Mouse (Mus musculus): Measurements from ENCODE around the gene Hist1h2bc. TPM values are rescaled to one million over a fixed set of nuclear protein-coding genes. Genes with fewer than 3 reads are reported as not detected.

Hist1h2bc gene
- polyA plus RNA-seq, 1 experiment from 2014 or later, result 104 TPM

DNA sequence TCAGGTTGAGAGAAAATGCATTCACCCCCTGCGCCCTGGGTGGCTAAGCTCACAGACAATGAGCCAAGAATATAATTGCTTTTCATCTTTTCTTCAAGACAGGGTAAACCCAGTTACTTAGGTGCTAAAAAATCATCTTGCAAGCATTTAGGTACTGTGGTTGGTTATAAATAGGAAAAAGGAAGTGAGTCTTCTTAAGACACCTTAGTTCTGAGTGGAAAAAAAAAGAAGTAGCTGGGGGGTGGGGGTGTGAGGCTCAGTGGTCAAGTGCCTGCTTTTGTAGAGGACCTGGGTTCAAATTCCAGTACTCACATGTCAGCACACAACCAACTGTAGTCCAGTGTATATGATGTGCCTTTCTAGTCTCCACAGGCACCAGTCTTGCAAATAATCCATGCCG lies 5.0 kb downstream of the Hist1h2bc start:
- WGBS, result 89% methylated on average over 2 of the region's 2 CpGs
- Histone ChIP-seq H3K9ac (no peak overlapping the region), H3K4me3 (replicated peaks) (no peak overlapping the region), H3K27ac (no peak overlapping the region), H3K4me1 (no peaks in the 10 kb centered on the region), H3K4me2 (no peak overlapping the region), H3K9me3 (no peaks in the 10 kb centered on the region), H3K36me3 (no peaks in the 10 kb centered on the region), H3K27me3 (replicated peaks) (no peaks in the 10 kb centered on the region)
- ATAC-seq (ENCODE audit: insufficient read depth, low FRiP score, low read depth), result no peak

DNA sequence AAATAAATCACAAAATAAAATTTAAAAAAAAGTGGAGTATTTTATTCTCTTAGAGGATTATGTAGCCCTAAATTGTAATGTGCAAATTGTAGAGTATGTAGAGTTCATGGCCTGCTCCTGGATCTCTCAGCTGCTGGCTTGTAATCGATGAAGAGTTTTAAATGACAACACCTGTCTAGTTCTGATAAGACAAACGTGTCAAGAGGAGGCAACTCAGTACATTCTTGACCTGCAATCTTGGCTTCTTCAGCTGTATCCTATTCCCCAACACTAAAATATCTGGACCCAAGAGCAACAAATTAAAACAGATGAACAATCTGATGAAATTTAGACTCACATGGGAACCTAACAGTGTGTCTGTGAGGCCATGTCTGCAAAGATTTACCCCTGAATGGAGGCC lies 5.5 kb downstream of the Hist1h2bc start:
- no peak overlapping the region for H3K27ac ChIP-seq
- H3K4me3 ChIP-seq (replicated peaks), result no peak overlapping the region
- no peaks in the 10 kb centered on the region for H3K36me3 ChIP-seq
- H3K9ac ChIP-seq, result no peak overlapping the region
- WGBS, result 69% methylated on average over 2 of the region's 2 CpGs
- no peaks in the 10 kb centered on the region for H3K9me3 ChIP-seq
- no peak for ATAC-seq (ENCODE audit: insufficient read depth, low FRiP score, low read depth)
- H3K4me1 ChIP-seq, result no peaks in the 10 kb centered on the region
- no peaks in the 10 kb centered on the region for H3K27me3 ChIP-seq (replicated peaks)
- H3K4me2 ChIP-seq, result no peak overlapping the region

DNA sequence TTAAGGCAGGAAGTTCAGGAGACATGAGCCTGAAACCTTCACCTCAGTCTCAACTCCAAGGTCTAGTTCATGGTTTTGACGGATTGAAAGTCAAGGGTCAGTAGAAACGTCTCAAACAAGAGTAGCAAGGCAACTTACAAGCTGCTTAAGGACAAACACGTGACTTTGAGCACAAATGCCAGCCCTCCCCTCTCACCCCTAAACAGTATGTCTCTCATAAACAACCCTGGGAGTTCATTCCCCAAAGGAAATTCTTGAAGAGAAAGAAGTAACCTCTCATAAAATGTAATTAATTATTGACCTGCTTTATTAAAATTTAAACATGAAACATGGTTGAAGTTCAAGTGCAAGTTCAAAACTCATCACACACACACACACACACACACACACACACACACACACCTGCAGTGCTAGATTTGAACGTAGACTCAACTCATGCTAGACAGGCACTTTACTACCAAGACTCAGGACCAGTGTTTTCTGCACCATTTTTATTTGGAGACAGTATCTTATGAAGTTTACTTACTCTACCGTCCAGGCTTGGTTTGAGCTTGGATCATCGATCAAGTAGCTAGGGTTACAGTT lies 9.9 kb downstream of the Hist1h2bc start:
- Histone ChIP-seq H3K9ac (no peak overlapping the region), H3K27ac (no peak overlapping the region), H3K4me3 (replicated peaks) (no peak overlapping the region), H3K4me2 (no peak overlapping the region), H3K36me3 (no peaks in the 10 kb centered on the region), H3K4me1 (no peaks in the 10 kb centered on the region), H3K27me3 (replicated peaks) (no peaks in the 10 kb centered on the region), H3K9me3 (no peaks in the 10 kb centered on the region)
- no peak for ATAC-seq (ENCODE audit: insufficient read depth, low FRiP score, low read depth)
- 75% methylated on average over 6 of the region's 6 CpGs for WGBS

DNA sequence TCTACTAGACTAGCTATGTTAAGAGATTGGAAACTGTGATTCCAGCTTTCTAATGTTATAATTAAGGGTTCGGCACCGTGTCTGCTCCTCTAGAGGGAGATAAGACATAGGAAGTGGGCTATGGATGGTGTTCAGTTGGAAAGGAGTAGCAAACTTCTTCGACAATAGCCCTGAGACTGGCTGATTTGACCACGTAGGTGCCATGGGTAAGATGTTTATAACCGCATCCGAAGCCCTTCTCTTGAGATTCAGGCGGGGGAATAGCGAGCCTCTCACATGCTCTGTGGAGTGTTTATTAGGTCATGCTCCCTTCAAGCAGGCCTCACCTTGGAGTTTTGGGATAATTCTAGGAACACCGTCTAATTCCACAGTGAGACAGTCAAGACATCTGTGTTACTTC lies 11.0 kb downstream of the Hist1h2bc start:
- H3K4me1 ChIP-seq, result no peaks in the 10 kb centered on the region
- H3K9ac ChIP-seq, result no peak overlapping the region
- no peak overlapping the region for H3K27ac ChIP-seq
- H3K9me3 ChIP-seq, result no peaks in the 10 kb centered on the region
- 95% methylated on average over 9 of the region's 9 CpGs for WGBS
- no peaks in the 10 kb centered on the region for H3K27me3 ChIP-seq (replicated peaks)
- no peak overlapping the region for H3K4me2 ChIP-seq
- no peak overlapping the region for H3K4me3 ChIP-seq (replicated peaks)
- no peak for ATAC-seq (ENCODE audit: insufficient read depth, low FRiP score, low read depth)
- H3K36me3 ChIP-seq, result no peaks in the 10 kb centered on the region

DNA sequence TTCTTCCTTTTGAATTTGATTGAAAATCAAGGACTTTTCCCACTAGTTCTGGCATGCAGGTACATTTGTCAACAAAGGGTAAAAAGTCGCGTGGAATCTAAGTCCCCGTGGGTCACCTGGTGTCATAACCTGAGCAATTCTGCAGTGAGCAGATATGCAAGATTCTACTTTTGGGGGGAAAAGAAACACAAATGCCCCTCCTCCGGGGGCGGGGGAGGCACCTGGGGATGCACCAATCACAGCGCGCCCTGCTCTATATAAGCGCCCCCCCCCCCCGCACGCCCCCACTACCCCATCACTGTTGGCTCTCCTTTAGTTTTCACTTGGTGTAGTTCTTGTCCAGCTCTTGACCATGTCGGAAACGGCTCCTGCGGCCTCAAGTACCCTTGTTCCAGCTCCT lies 11.5 kb downstream of the Hist1h2bc start, which contains the start of gene Hist1h1t:
Hist1h1t (plus strand) TSS at position 301 of the 400 bp plus-strand sequence.
- Histone ChIP-seq H3K9ac (no peak within 1 kb of the TSS), H3K4me1 (no peaks in the 10 kb centered on the region), H3K4me2 (no peak within 1 kb of the TSS), H3K4me3 (replicated peaks) (no peak within 1 kb of the TSS), H3K36me3 (no peaks in the 10 kb centered on the region), H3K27me3 (replicated peaks) (no peaks in the 10 kb centered on the region), H3K27ac (no peak within 1 kb of the TSS), H3K9me3 (no peaks in the 10 kb centered on the region)
- WGBS, result 46% methylated on average over 13 of the region's 13 CpGs
- ATAC-seq (ENCODE audit: insufficient read depth, low FRiP score, low read depth), result no peak

DNA sequence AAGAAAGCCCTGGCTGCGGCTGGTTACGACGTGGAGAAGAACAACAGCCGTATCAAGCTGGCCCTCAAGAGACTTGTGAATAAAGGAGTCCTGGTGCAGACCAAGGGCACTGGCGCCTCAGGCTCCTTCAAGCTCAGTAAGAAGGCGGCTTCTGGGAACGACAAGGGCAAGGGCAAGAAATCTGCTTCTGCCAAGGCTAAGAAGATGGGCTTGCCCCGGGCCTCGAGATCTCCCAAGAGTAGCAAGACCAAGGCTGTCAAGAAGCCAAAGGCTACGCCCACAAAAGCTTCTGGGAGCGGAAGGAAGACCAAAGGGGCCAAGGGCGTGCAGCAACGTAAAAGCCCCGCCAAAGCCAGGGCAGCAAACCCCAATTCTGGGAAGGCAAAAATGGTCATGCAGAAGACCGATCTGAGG lies 12.1 kb downstream of the Hist1h2bc start:
- Histone ChIP-seq H3K27me3 (replicated peaks) (no peaks in the 10 kb centered on the region), H3K27ac (no peak overlapping the region), H3K36me3 (no peaks in the 10 kb centered on the region), H3K4me3 (replicated peaks) (no peak overlapping the region), H3K4me1 (peaks cover 3% of the 10 kb centered on the region; the same call in 1 of the 2 replicates), H3K4me2 (no peak overlapping the region), H3K9me3 (no peaks in the 10 kb centered on the region), H3K9ac (no peak overlapping the region)
- WGBS, result 60% methylated on average over 15 of the region's 15 CpGs
- no peak for ATAC-seq (ENCODE audit: insufficient read depth, low FRiP score, low read depth)

DNA sequence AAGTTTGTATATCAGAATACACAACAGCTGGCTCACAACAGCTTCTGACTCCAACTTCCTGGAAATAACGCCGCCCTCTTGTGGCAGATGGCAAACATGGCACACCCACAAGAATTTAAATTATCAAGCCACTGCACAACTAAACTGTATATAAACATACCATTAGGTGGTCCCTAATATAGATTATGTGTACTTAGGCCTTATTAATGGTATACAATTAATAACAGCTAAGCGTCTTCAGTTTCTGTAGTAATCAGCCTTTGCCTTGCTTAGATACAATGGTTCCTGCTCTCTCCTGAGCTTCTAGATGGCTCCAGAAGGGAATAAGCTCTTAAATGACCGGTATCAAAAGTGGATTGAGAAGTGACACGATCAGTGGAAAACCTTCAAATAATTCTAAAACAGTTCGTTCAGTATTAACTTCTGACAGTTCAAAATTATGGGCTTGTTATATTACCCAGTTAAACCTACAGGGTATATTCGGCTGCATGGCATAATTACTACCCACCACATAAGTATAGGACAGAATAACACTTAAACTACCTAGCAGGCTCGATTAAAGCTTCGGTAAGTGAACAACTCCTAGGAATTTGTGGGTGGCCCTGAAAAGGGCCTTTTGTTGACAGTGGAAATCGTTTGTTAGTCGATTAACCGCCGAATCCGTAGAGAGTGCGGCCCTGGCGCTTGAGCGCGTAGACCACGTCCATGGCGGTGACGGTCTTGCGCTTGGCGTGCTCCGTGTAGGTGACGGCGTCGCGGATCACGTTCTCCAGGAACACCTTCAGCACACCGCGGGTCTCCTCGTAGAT lies 13.7 kb downstream of the Hist1h2bc start:
- Histone ChIP-seq H3K4me3 (replicated peaks) (peak overlapping the region; percentile 45), H3K36me3 (no peaks in the 10 kb centered on the region), H3K4me2 (peak overlapping the region; percentile 55), H3K27ac (peak overlapping the region; percentile 94), H3K4me1 (peaks cover 4% of the 10 kb centered on the region; the same call in 1 of the 2 replicates), H3K9me3 (no peaks in the 10 kb centered on the region), H3K27me3 (replicated peaks) (no peaks in the 10 kb centered on the region), H3K9ac (peak overlapping the region; percentile 6; the same call in 1 of the 2 replicates)
- 1% methylated on average over 26 of the region's 32 CpGs for WGBS
- ATAC-seq (ENCODE audit: insufficient read depth, low FRiP score, low read depth), result peak; percentile 40

DNA sequence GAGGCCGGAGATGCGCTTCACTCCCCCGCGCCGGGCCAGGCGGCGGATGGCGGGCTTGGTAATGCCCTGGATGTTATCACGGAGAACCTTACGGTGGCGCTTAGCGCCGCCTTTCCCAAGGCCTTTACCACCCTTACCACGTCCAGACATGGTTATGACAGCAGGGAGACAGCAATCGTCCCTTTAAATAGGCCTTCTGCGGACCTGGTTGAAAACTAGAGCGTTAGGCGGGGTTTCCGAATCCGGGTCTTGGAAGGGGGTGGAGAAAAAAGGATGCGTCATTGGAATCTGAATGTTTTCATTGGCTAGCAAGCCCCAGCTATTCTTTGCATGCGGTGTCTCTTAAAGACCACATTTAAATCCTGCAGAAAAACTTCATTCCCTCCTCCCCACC lies 14.3 kb downstream of the Hist1h2bc start, which contains the start of gene Hist1h4c:
Hist1h4c (minus strand) TSS at position 155 of the 394 bp plus-strand sequence.
- Histone ChIP-seq H3K27ac (peak within 1 kb of the TSS; percentile 94), H3K9ac (peak within 1 kb of the TSS; percentile 6; the same call in 1 of the 2 replicates), H3K4me1 (peaks cover 4% of the 10 kb centered on the region; the same call in 1 of the 2 replicates), H3K9me3 (no peaks in the 10 kb centered on the region), H3K36me3 (no peaks in the 10 kb centered on the region), H3K4me3 (replicated peaks) (peak within 1 kb of the TSS; percentile 45), H3K27me3 (replicated peaks) (no peaks in the 10 kb centered on the region), H3K4me2 (peak within 1 kb of the TSS; percentile 55)
- ATAC-seq (ENCODE audit: insufficient read depth, low FRiP score, low read depth), result peak; percentile 95
- under 1% methylated on average over 21 of the region's 22 CpGs for WGBS

DNA sequence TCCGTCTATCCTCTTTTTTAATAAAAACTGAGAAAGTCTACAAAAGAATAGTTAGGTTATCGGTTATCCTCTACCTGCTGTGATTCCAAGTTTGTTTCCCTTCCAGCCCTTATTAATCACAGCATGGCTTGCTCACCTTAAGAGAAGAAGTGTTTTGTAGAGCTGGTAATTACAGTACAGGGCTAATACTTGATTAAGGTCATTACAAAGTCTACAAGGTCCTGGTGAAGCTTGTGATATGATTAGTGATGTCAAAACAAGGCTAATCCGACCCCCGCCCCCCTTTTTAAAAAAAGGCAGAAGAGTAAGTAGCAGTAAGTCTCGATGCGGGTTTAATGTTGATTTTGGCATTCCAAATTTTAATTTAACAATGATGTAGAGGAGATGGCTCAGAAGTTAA lies 15.0 kb downstream of the Hist1h2bc start:
- H3K27ac ChIP-seq, result peak overlapping the region; percentile 87
- H3K4me3 ChIP-seq (replicated peaks), result no peak overlapping the region; the same call in 1 of the 2 replicates
- WGBS, result 59% methylated on average over 6 of the region's 6 CpGs
- H3K4me2 ChIP-seq, result peak overlapping the region; percentile 49
- H3K4me1 ChIP-seq, result peaks cover 4% of the 10 kb centered on the region; the same call in 1 of the 2 replicates
- no peaks in the 10 kb centered on the region for H3K9me3 ChIP-seq
- H3K9ac ChIP-seq, result no peak overlapping the region
- no peaks in the 10 kb centered on the region for H3K27me3 ChIP-seq (replicated peaks)
- H3K36me3 ChIP-seq, result no peaks in the 10 kb centered on the region
- no peak for ATAC-seq (ENCODE audit: insufficient read depth, low FRiP score, low read depth)

DNA sequence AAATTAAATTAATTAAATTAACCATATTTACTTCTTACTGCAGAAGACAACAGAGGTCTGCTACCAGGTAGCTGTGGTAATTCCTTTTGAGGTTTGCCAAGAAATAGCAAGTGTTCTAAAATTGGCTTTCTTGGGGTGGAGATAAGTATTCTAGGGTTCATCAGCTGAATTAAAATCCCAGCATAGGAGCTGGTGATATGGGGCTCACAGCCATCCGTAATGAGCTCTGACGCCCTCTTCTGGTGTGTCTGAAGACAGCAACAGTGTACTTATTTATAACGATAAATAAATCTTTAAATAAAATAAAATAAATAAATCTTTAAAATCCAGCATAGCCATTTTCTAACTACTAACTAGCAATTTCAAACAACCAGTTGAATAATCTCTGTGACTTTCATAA lies 15.8 kb downstream of the Hist1h2bc start:
- ATAC-seq (ENCODE audit: insufficient read depth, low FRiP score, low read depth), result no peak
- 58% methylated on average over 3 of the region's 3 CpGs for WGBS
- no peak overlapping the region for H3K4me3 ChIP-seq (replicated peaks)
- H3K27ac ChIP-seq, result no peak overlapping the region
- H3K36me3 ChIP-seq, result no peaks in the 10 kb centered on the region
- peaks cover 4% of the 10 kb centered on the region; the same call in 1 of the 2 replicates for H3K4me1 ChIP-seq
- no peaks in the 10 kb centered on the region for H3K9me3 ChIP-seq
- no peak overlapping the region for H3K4me2 ChIP-seq
- no peak overlapping the region for H3K9ac ChIP-seq
- no peaks in the 10 kb centered on the region for H3K27me3 ChIP-seq (replicated peaks)

DNA sequence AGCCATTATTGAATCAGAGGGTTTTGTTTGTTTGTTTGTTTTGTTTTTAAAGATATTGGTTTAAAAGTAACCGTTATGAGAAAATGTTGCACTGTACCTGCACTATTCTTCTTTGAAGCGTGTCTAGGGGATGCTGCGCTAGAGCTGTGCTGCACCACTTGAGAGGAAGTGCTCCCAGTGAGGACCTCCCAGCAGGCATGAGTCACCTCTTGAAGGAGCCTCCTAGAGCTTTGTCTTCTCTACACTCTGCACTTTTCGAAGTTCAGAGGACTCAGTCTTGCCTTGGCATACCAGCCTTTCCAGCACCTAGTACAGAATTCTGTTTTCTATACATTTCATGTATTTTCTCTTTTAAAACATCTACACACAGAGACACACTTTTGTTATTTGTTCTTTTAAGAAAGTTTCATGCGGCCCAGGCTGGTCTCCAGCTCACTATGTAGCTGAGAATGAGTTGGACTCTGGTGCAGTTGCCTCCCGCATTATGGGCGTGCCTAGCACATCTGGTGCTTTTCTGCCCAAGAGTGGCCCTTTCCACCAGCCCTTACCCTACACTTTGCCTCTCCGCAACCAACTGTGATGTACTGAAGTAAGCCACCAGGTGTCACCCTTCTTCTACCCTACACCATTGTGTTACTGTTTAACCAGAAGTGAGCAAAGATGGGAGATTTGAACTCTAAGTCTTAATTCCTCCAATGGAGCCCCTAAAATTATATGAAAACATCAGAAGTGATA lies 17.0 kb downstream of the Hist1h2bc start:
- Histone ChIP-seq H3K4me1 (peaks cover 4% of the 10 kb centered on the region; the same call in 1 of the 2 replicates), H3K27me3 (replicated peaks) (no peaks in the 10 kb centered on the region), H3K4me3 (replicated peaks) (no peak overlapping the region), H3K4me2 (no peak overlapping the region), H3K9ac (no peak overlapping the region), H3K27ac (no peak overlapping the region), H3K9me3 (no peaks in the 10 kb centered on the region), H3K36me3 (no peaks in the 10 kb centered on the region)
- WGBS, result 24% methylated on average over 8 of the region's 8 CpGs
- peak; percentile 50 for ATAC-seq (ENCODE audit: insufficient read depth, low FRiP score, low read depth)
